19 mouse cellular contexts compared by ENCODE assay signal in the genomic region with DNA sequence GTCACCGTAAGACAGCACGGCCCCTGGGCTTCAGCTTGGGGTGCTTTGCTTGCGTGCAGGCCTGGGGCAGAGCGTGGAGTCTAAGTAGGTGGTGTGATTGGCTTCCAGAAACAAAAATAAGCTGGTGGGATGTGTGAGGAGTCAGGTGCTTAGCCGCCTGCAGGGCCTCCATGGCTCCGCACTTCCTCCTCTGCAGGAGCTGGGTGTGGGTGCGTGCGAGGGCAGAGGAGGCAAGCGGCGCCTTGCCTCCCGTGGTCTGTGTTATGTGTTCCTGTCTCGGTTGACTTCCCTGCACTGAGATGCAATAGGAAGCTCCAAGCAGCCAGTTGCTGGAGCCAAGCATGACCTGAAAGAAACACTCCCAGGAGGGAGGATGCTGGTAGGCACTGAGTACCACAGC. TPM values are rescaled to one million over a fixed set of nuclear protein-coding genes. Genes with fewer than 3 reads are reported as not detected.
DNase-seq lines count a peak whose midpoint lies in the region; ATAC-seq and TF ChIP-seq lines count a peak whose summit lies in the region.
"Had no signal": no experiment of that assay in that cellular context is flagged by ENCODE, and none has a peak within 500 bp of the region (broad histone marks: within the 10 kb centered on the region; RNA-seq: fewer than 3 reads in every experiment).

No protein-coding gene starts in this region.

- no peaks in the 10 kb centered on the region for H3K4me1 ChIP-seq in MEL (ENCODE audit: control insufficient read depth in 1 of 2, insufficient read depth in 2 of 2, low read length in 2 of 2)
- H3K4me1 ChIP-seq in bone marrow macrophage, adult 2 months (ENCODE audit: control insufficient read depth, insufficient read depth, low read length) = peaks cover 32% of the 10 kb centered on the region
- peaks cover 49% of the 10 kb centered on the region for H3K4me1 ChIP-seq in megakaryocyte, embryonic 14.5 days
- H3K4me1 ChIP-seq in hindbrain, embryonic 11.5 days (replicated peaks; ENCODE audit: control insufficient read depth, insufficient read depth, low read length) = peaks cover 4% of the 10 kb centered on the region; the same call in 1 of the 2 replicates

- no peak for TF ChIP-seq EP300 in MEL (IDR thresholded peaks at IDR 0.05; ENCODE audit: low read depth in 1 of 2, low read length in 2 of 2)

- no peak overlapping the region for H3K4me2 ChIP-seq in hindbrain, embryonic 11.5 days (replicated peaks; ENCODE audit: low read depth, low read length)
- H3K4me2 ChIP-seq: embryonic facial prominence, embryonic 12.5 days; forebrain, embryonic 12.5 days; heart, embryonic 15.5 days; hindbrain, embryonic 14.5 days; limb, embryonic 12.5 days; midbrain, embryonic 13.5 days; neural tube, embryonic 12.5 days had no signal

- DNase-seq in layer of hippocampus, adult 2 months (ENCODE audit: low spot score in 2 of 2) = no peak
- DNase-seq in layer of hippocampus, adult 9-10 months (ENCODE audit: low spot score) = no peak
- peak; percentile 18 for DNase-seq in MEL (ENCODE audit: low read depth, low spot score)
- no peak for DNase-seq in gastrocnemius, postnatal 14 days
- no peak for DNase-seq in hindbrain, embryonic 11.5 days (ENCODE audit: low spot score)
- DNase-seq: adrenal gland, adult 2 months; cerebellum, postnatal 14 days; gastrocnemius, postnatal 36 days; thymus, adult 2 months had no signal

- H3K27me3 ChIP-seq in MEL (ENCODE audit: control insufficient read depth in 1 of 2, insufficient read depth in 2 of 2, low read length in 2 of 2) = no peaks in the 10 kb centered on the region
- H3K27me3 ChIP-seq in megakaryocyte, embryonic 14.5 days (replicated peaks) = peaks cover 44% of the 10 kb centered on the region
- peaks cover 13% of the 10 kb centered on the region for H3K27me3 ChIP-seq in hindbrain, embryonic 11.5 days (ENCODE audit: control insufficient read depth, insufficient read depth, low read length)

- H3K9ac ChIP-seq in MEL (ENCODE audit: control insufficient read depth, low read depth, low read length, poor library complexity, severe bottlenecking) = no peak overlapping the region
- H3K9ac ChIP-seq in hindbrain, embryonic 11.5 days (ENCODE audit: low read depth, low read length) = no peak overlapping the region
- H3K9ac ChIP-seq: embryonic facial prominence, embryonic 12.5 days; forebrain, embryonic 12.5 days; heart, embryonic 15.5 days; hindbrain, embryonic 14.5 days; limb, embryonic 12.5 days; midbrain, embryonic 13.5 days; neural tube, embryonic 12.5 days had no signal

- intact Hi-C loops in gastrocnemius, postnatal 14 days (cut with DNase I; ENCODE audit: low total_unique reads) = no loop called here

- TF ChIP-seq RAD21 in MEL (IDR thresholded peaks at IDR 0.05; ENCODE audit: low read depth, low read length) = no peak

- no peaks in the 10 kb centered on the region for H3K9me3 ChIP-seq in MEL (replicated peaks; ENCODE audit: insufficient read depth, low read length)
- H3K9me3 ChIP-seq in megakaryocyte, embryonic 14.5 days = no peaks in the 10 kb centered on the region
- H3K9me3 ChIP-seq in hindbrain, embryonic 11.5 days (ENCODE audit: control insufficient read depth, low read length) = no peaks in the 10 kb centered on the region
- H3K9me3 ChIP-seq: heart, embryonic 15.5 days; midbrain, embryonic 13.5 days had no signal

- H3K27ac ChIP-seq in layer of hippocampus, adult 2 months = no peak overlapping the region
- H3K27ac ChIP-seq in MEL (ENCODE audit: control insufficient read depth, low read depth, low read length) = no peak overlapping the region
- H3K27ac ChIP-seq in bone marrow macrophage, adult 2 months (ENCODE audit: insufficient read depth, low read depth, low read length) = peak overlapping the region; percentile 61
- no peak overlapping the region for H3K27ac ChIP-seq in hindbrain, embryonic 11.5 days (ENCODE audit: low read depth, low read length)
- H3K27ac ChIP-seq: embryonic facial prominence, embryonic 12.5 days; forebrain, embryonic 12.5 days; heart, embryonic 15.5 days; hindbrain, embryonic 14.5 days; limb, embryonic 12.5 days; midbrain, embryonic 13.5 days; neural tube, embryonic 12.5 days had no signal

- 79% methylated on average over 12 of the region's 12 CpGs for WGBS in hindbrain, embryonic 11.5 days

- TF ChIP-seq POLR2A in MEL (IDR thresholded peaks at IDR 0.05; ENCODE audit: control insufficient read depth in 1 of 2, insufficient read depth in 1 of 2, low read depth in 1 of 2, low read length in 2 of 2, poor library complexity in 1 of 2) = no peak
- TF ChIP-seq POLR2A in bone marrow macrophage, adult 2 months (IDR thresholded peaks at IDR 0.05; ENCODE audit: borderline replicate concordance, low read depth, low read length) = no peak

- no peak for ATAC-seq in hindbrain, embryonic 11.5 days (ENCODE audit: low FRiP score)
- ATAC-seq: midbrain, embryonic 13.5 days; Patski had no signal

- TF ChIP-seq CTCF in layer of hippocampus, adult 2 months (conservative IDR thresholded peaks at IDR 0.05) = peak; percentile 47
- TF ChIP-seq CTCF in MEL (IDR thresholded peaks at IDR 0.05 in 2 of 3, conservative IDR thresholded peaks at IDR 0.05 in 1 of 3; ENCODE audit: control insufficient read depth in 1 of 3, insufficient read depth in 1 of 3, low read depth in 2 of 3, low read length in 3 of 3, poor library complexity in 1 of 3, severe bottlenecking in 1 of 3) = no peak
- no peak for TF ChIP-seq CTCF in bone marrow macrophage, adult 2 months (IDR thresholded peaks at IDR 0.05; ENCODE audit: low read depth, low read length)

- H3K4me3 ChIP-seq in layer of hippocampus, adult 2 months = no peak overlapping the region
- no peak overlapping the region for H3K4me3 ChIP-seq in MEL (ENCODE audit: control insufficient read depth in 1 of 2, insufficient read depth in 1 of 2, low read depth in 2 of 2, low read length in 2 of 2)
- no peak overlapping the region for H3K4me3 ChIP-seq in bone marrow macrophage, adult 2 months (ENCODE audit: insufficient read depth, low read length)
- H3K4me3 ChIP-seq in megakaryocyte, embryonic 14.5 days (replicated peaks) = peak overlapping the region; percentile 44
- H3K4me3 ChIP-seq in hindbrain, embryonic 11.5 days (ENCODE audit: low read depth, low read length) = no peak overlapping the region
- H3K4me3 ChIP-seq: embryonic facial prominence, embryonic 12.5 days; forebrain, embryonic 12.5 days; heart, embryonic 15.5 days; limb, embryonic 12.5 days; midbrain, embryonic 13.5 days; neural tube, embryonic 12.5 days had no signal

- H3K79me2 ChIP-seq in MEL (ENCODE audit: control insufficient read depth, insufficient read depth, low read length, poor library complexity) = no peaks in the 10 kb centered on the region

- no peaks in the 10 kb centered on the region for H3K36me3 ChIP-seq in MEL (ENCODE audit: control insufficient read depth in 1 of 2, insufficient read depth in 2 of 2, low read length in 2 of 2)
- H3K36me3 ChIP-seq in megakaryocyte, embryonic 14.5 days (replicated peaks; ENCODE audit: low read length) = no peaks in the 10 kb centered on the region
- no peaks in the 10 kb centered on the region for H3K36me3 ChIP-seq in hindbrain, embryonic 11.5 days (ENCODE audit: control insufficient read depth, insufficient read depth, low read length)
- H3K36me3 ChIP-seq: embryonic facial prominence, embryonic 12.5 days; forebrain, embryonic 12.5 days; heart, embryonic 15.5 days; limb, embryonic 12.5 days; midbrain, embryonic 13.5 days; neural tube, embryonic 12.5 days had no signal

TF ChIP-seq in MEL, 35 proteins besides CTCF, POLR2A, EP300 and RAD21:
- TF ChIP-seq TCF12 (IDR thresholded peaks at IDR 0.05; ENCODE audit: low read depth, low read length) (no peak), CHD2 (IDR thresholded peaks at IDR 0.05; ENCODE audit: low read length) (no peak), HCFC1 (IDR thresholded peaks at IDR 0.05; ENCODE audit: low read depth, low read length) (no peak), MAFK (IDR thresholded peaks at IDR 0.05; ENCODE audit: borderline replicate concordance, low read depth, low read length) (no peak), POLR2AphosphoS5 (IDR thresholded peaks at IDR 0.05; ENCODE audit: borderline replicate concordance, low read depth, low read length) (no peak)

RNA-seq across cellular contexts. Expression of gene Amz1, which starts 15.9 kb away (rescaled TPM):
- 10 to 100 TPM; 13.8 to 13.9 TPM for total RNA-seq in layer of hippocampus, adult 2 months (2021)
- 1.7 TPM in 2 replicates for total RNA-seq in MEL (2012; rRNA removed)
- polyA plus RNA-seq in MEL (2012; ENCODE audit: insufficient read depth in 1 of 2, insufficient read length in 2 of 2, low read depth in 1 of 2, low replicate concordance in 2 of 2, missing spikeins in 1 of 2) = under 1 TPM in 1 of 2 experiments, not detected in 1; 0.68 TPM
- polyA plus RNA-seq in bone marrow macrophage, adult 2 months (2012; ENCODE audit: insufficient read depth, insufficient read length, missing spikeins) = 23.4 and 27.0 TPM in 2 replicates
- 4.5 TPM in 1 of 2 replicates, not detected in the other for polyA plus RNA-seq in megakaryocyte, embryonic 14.5 days (2012; ENCODE audit: insufficient read depth, low replicate concordance)
- under 1 TPM; 0.24 to 0.43 TPM for total RNA-seq in gastrocnemius, postnatal 14 days (2021)
- 0.32 and 1.5 TPM in 2 replicates for polyA plus RNA-seq in hindbrain, embryonic 11.5 days (2014; fragmentation: Nextera tagmentation; extraction: Ambion mirVana)

RNA-seq across cellular contexts. Expression of gene Brat1, which starts 35.0 kb away (rescaled TPM):
- 10 to 100 TPM; 20.2 to 21.1 TPM for total RNA-seq in layer of hippocampus, adult 2 months (2021)
- 11.6 and 13.7 TPM in 2 replicates for total RNA-seq in MEL (2012; rRNA removed)
- 10 to 100 TPM in 1 of 2 experiments, not detected in 1; 14.2 TPM for polyA plus RNA-seq in MEL (2012; ENCODE audit: insufficient read depth in 1 of 2, insufficient read length in 2 of 2, low read depth in 1 of 2, low replicate concordance in 2 of 2, missing spikeins in 1 of 2)
- polyA plus RNA-seq in bone marrow macrophage, adult 2 months (2012; ENCODE audit: insufficient read depth, insufficient read length, missing spikeins) = 13.5 and 14.5 TPM in 2 replicates
- polyA plus RNA-seq in megakaryocyte, embryonic 14.5 days (2012; ENCODE audit: insufficient read depth, low replicate concordance) = 15.6 and 22.4 TPM in 2 replicates
- total RNA-seq in gastrocnemius, postnatal 14 days (2021) = 1 to 10 TPM; 6.7 TPM
- polyA plus RNA-seq in hindbrain, embryonic 11.5 days (2014; fragmentation: Nextera tagmentation; extraction: Ambion mirVana) = 8.8 and 9.6 TPM in 2 replicates

RNA-seq across cellular contexts. Expression of gene Iqce, which starts 37.6 kb away (rescaled TPM):
- total RNA-seq in layer of hippocampus, adult 2 months (2021) = 10 to 100 TPM; 46.2 to 57.9 TPM
- total RNA-seq in MEL (2012; rRNA removed) = 6.4 and 7.3 TPM in 2 replicates
- polyA plus RNA-seq in MEL (2012; ENCODE audit: insufficient read depth in 1 of 2, insufficient read length in 2 of 2, low read depth in 1 of 2, low replicate concordance in 2 of 2, missing spikeins in 1 of 2) = 10 to 100 TPM in 1 of 2 experiments, not detected in 1; 21.2 TPM
- polyA plus RNA-seq in bone marrow macrophage, adult 2 months (2012; ENCODE audit: insufficient read depth, insufficient read length, missing spikeins) = 28.7 and 38.3 TPM in 2 replicates
- polyA plus RNA-seq in megakaryocyte, embryonic 14.5 days (2012; ENCODE audit: insufficient read depth, low replicate concordance) = 4.5 and 4.7 TPM in 2 replicates
- total RNA-seq in gastrocnemius, postnatal 14 days (2021) = 1 to 10 TPM; 4.4 to 5.1 TPM
- 15.1 and 16.8 TPM in 2 replicates for polyA plus RNA-seq in hindbrain, embryonic 11.5 days (2014; fragmentation: Nextera tagmentation; extraction: Ambion mirVana)
